Mouse (Mus musculus): ENCODE data around the gene Map3k6.

- TF ChIP-seq POLR2A (IDR thresholded peaks at IDR 0.05; ENCODE audit: low read depth, low read length) (no peak), CTCF (IDR thresholded peaks at IDR 0.05; ENCODE audit: extremely low read depth, insufficient read depth, insufficient read length, insufficient replicate concordance) (no peak)
These were observed 37.0 kb upstream of the Map3k6 start for GRCm38 (mm10) chr4:133203591-133203990.

Measured in spleen, adult 2 months (tissue).